Mouse (Mus musculus) lung, adult 2 months (tissue): ENCODE measurements around the gene Neu3.

Experiments
- CTCF ChIP-seq: fragments of 200-500 bp; IDR thresholded peaks from 2 replicates; pipeline ENCODE4 v1.5.1; 2011; ENCODE audit warnings: mild to moderate bottlenecking, low read length, control low read depth; ENCODE audit not compliant: insufficient read depth
- POLR2A ChIP-seq: fragments of 200-500 bp; IDR thresholded peaks from 2 replicates; pipeline ENCODE4 v1.6.1; 2011; ENCODE audit warnings: low read depth, mild to moderate bottlenecking, control low read depth, low read length, borderline replicate concordance; ENCODE audit errors: extremely low read depth

- TF ChIP-seq POLR2A (peak; percentile 79; the same call in 1 of the 2 replicates), CTCF (0 out of 2 replicates have a peak, but pooled peaks have one; percentile 3)
Observed at GRCm38 (mm10) chr7:99828083-99828570, at the start of gene Neu3.
